Mouse (Mus musculus): Measurements from ENCODE around the gene 4930455H04Rik. TPM values are rescaled to one million over a fixed set of nuclear protein-coding genes. Genes with fewer than 3 reads are reported as not detected.

Gene 4930455H04Rik
- total RNA-seq (2021), result not detected

DNA sequence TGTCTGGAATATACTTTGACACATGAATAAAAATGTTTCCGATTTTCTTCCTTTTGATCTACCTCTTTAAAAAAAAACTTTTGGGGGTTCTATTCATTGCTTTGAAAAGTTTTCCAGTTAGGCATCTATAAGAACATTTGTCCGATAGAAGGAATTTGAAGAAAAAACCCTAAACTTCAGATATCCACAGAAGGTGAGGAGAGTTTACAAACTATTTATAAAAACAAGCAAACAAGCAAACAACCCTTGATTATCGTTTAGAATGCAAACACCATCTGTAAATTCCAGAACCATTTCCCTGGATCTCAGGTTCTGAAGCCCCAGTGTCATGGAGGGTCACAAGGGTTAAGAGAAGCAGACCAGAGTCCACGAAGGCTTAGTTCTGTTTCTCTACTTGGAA is at the start of gene 4930455H04Rik:
Gene 4930455H04Rik, plus strand, starts transcription at position 301 of the 400 bp plus-strand sequence.
- intact Hi-C loops (cut with DNase I), result loop anchor here (1.0 to 10.0 kb wide), 7 partner anchors 39 to 163 kb away; partner anchors contain the start of gene Agl
- no peak for DNase-seq

GRCm38 (mm10) chr3:116921535-116921934 is 46.5 kb upstream of the 4930455H04Rik start:
- intact Hi-C loops (cut with DNase I), result loop anchor here (1.0 to 5.0 kb wide), 2 partner anchors 46 to 101 kb away; no protein-coding TSS in a partner anchor
- DNase-seq, result no peak

- DNase-seq, result no peak
- intact Hi-C loops (cut with DNase I), result loop anchor here (5.0 kb wide), 1 partner anchor 99 kb away; no protein-coding TSS in a partner anchor
These were observed 45.0 kb upstream of the 4930455H04Rik start for GRCm38 (mm10) chr3:116923042-116923441.

DNA sequence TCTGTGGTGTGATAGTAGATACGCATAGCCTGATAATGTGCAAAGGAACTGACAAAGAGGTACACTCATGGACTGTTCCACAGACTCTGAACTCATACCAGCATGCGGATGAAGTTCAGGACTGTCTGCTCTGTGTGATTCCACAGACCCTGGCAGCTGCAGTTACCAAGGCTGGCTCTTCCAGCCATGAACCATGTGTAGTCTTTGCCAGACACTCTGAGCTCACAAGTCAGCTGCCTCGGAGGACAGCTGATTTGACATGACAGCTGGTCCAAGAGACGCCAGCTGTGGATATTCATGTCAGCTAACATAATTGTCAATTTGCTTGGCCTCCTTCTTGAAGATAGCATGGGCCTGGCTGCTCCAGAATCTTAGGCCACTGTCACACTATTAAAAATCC is 39.1 kb upstream of the 4930455H04Rik start:
- DNase-seq, result no peak
- intact Hi-C loops (cut with DNase I), result loop anchor here (2.0 kb wide), 1 partner anchor 40 kb away; the partner anchor contains the start of genes 4930455H04Rik and Palmd

DNA sequence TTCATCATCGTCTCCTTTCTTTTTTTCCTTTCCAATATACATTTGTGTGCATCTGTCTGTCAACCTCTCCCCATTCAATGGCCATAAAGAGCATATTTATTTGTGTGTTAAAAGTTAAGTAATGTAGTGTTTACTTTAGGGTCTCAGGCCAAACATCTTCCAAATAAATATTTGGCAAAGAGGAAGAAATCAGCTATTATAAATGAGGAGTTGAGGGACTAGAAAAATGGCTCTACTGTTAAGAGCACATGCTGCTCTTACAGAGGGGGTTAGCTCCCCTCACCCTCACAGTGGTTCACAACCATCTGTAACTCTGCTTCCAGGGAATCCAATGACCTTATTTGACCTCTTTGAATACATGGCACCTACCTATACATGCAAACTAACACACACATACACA is 34.9 kb upstream of the 4930455H04Rik start:
- intact Hi-C loops (cut with DNase I), result no loop called here
- no peak for DNase-seq

DNA sequence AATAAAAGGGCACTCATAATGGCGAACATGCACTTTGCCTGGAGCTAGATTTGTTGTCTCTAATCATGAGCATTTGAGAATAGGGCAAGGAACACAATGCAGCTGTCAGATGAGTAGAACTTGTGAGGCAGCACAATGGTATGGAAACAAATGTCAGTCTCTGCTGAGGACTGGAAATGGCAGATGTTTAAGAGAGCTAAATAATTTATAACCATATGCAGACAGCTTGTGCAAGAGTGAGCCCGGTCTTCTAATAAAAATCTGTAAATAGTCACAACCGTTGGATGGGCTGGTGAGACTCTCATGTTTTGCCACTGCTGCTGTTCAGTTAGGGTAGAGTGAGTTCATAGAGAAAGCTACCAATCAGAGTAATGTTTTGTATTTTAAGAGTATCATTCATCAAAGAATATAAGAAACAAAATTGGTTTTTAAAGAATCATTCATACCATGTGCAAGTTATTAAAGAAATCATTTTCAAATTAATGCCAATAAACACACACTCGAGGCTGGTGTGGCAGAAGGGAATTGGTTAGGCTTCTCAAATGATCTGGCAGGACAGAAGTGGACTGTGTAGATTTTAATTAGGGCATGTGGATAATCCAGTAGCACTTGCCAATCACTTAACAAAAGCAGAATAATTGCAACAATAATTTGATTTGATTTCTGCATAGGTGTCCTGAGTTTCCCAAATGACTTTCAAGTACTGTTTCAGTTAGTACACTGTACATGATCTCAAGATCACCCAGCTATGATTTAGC is 31.0 kb upstream of the 4930455H04Rik start:
- intact Hi-C loops (cut with DNase I), result no loop called here
- DNase-seq, result no peak

DNA sequence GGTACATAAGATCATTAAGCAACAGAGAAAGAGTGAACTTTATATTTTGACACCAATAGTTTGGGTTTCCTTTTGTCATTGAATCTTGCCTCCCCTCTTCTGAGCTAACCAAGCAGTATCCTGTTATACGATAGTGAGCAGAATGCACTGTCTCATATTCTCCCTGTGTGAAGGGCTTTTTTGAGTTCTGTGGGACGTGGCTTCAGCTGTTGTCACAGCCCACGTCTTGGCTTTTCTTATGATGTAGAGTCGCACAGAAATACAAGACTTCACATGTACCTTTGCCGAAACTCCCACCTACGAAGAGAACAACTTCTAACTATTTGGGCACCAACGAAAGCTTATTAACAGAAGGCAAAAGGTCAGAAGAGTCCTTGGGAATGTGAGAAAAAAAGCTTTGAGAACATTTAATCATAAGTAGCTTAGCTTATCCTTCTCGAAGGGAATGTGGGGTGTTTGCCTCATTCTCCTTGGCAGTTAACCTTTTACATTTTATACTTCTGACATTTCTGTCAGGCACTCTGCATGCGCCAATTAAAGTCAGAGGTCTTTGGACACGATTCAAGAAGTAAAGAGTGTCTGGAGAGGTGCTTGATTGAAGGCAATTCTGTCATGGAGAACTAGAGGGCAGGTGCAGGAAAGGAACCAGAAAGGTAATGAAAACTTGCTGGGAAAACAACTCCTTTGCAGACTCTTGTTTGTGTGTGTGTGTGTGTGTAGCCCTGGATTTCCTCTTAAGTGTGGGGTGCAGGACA is 27.1 kb upstream of the 4930455H04Rik start:
- intact Hi-C loops (cut with DNase I), result no loop called here
- DNase-seq, result no peak

DNA sequence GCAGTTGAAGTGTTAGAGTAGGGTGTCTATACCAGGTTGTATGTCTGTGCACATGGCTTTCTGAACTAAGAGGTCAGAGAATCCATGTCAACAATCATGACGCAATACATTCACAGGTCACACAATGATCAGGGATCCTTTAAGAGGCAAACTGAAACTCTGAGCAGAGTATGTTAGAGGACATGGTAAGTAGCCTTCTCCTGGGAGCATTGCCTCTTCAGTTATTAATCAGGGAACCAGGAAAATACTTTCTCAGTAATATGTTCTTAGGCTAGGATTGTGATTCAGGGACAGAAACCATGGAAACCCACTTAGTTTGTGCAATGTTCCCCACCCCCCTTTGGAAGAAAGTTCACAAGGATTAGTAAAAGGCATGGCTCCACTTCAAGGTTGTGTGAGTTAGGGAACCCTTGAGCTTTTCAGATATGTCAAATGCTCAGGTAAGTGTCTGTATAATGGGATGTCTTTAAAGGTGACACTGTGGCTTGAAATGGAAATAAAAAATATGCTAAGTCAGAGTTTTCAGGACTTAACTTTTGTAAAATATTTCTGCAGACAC is 26.4 kb upstream of the 4930455H04Rik start:
- DNase-seq, result no peak
- intact Hi-C loops (cut with DNase I), result no loop called here

DNA sequence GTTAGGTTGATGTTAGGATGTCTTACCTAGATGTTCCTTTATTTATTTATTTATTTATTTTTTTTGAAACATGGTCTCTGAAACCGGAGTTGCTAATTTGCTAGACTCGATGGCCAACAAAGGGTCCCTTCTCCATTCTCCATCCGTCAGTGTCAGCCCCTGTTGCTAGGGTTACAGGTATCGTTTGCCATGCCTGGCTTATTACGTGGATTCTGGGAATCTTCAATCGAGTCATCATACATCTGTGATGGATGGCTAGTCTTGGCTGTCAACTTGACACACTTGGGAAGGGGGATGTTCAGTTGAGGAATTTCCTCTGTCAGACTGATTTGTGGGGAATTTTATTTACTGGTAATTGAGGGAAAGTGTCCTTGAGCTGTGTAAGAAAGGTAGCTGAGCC is 25.3 kb upstream of the 4930455H04Rik start:
- intact Hi-C loops (cut with DNase I), result no loop called here

DNA sequence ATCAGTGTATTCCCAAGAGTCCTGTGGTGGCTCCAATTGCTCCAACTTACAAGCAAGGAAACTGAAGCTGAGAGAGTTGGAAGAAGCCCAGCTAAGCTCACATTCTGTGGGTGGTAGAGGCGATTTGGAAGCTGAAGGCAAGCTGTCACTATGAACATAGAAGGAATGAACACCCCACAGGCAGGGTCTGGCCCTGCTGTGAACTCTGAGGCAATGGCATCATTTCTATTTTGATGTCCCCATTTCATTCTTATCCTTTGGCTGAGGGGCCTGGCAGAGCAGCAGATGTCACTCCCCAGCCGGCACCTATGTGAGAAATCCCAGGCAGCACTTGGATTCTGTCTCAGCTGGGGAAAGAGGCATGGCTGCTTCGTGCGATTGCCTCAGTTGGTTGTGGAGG is 24.6 kb upstream of the 4930455H04Rik start:
- intact Hi-C loops (cut with DNase I), result no loop called here
- no peak for DNase-seq

More for the DNA sequence above, 25.3 kb upstream of the 4930455H04Rik start:
- no peak for DNase-seq

- DNase-seq, result no peak
- intact Hi-C loops (cut with DNase I), result no loop called here
These were observed 21.6 kb upstream of the 4930455H04Rik start for GRCm38 (mm10) chr3:116946476-116946875.

GRCm38 (mm10) chr3:116950665-116951115 is 17.4 kb upstream of the 4930455H04Rik start:
- intact Hi-C loops (cut with DNase I), result no loop called here
- DNase-seq, result no peak

- no peak for DNase-seq
- intact Hi-C loops (cut with DNase I), result no loop called here
These were observed 16.6 kb upstream of the 4930455H04Rik start for GRCm38 (mm10) chr3:116951489-116951888.

DNA sequence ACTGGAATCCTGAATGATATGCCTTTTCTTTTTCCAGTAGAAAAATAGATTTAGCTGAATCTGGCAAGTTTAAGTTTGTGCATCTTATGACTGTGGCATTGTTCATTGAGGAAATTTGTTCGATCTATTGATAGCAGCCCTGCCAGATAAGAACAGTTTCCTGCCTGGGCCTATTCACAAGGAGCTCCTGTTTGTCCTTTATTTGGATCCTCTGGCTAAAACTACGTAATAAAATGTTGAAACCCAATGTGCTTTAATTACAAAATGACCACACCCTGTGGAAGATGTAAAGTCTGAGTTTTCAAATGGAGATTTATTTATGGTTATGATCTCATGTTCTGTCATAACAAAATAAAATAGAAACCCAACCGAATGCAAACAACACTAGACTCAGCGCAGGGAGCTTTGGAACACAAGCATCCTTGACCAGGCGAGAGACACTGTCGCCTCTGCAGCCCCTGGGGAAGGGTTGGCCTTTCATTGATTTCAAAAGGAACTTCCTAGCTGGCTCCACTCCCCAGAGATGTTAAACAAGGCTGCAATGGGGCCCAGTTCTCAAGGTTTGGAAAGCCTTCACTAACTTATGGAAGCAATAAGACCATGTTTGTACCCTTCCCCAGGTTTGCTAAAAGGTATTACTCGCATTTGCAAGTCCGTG is 15.7 kb upstream of the 4930455H04Rik start:
- intact Hi-C loops (cut with DNase I), result no loop called here
- DNase-seq, result no peak

- intact Hi-C loops (cut with DNase I), result no loop called here
- no peak for DNase-seq
These were observed 14.7 kb upstream of the 4930455H04Rik start for GRCm38 (mm10) chr3:116953366-116953765.

GRCm38 (mm10) chr3:116955061-116955460 is 13.0 kb upstream of the 4930455H04Rik start:
- intact Hi-C loops (cut with DNase I), result no loop called here
- no peak for DNase-seq

DNA sequence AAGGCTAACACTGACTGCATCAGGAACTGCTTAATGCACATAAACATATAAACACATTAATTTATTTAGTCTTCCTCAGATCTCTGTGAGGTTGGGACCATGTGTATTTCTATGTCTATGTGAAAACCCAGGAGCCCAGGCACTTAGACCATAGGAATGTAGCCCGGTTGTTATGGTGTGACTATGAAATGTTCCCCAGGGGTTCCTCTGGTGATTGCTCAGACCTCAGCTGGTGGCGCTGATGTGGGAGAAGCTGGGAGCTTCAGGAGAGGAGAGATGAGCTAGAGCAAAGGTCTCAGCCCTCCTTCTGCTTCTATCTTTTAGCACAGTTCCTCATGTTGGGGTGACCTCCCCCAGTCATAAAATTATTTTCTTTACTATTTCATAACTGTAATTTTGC is 7.7 kb upstream of the 4930455H04Rik start:
- intact Hi-C loops (cut with DNase I), result loop anchor here (10.0 kb wide), 1 partner anchor 156 kb away; the partner anchor contains the start of gene Agl
- no peak for DNase-seq

DNA sequence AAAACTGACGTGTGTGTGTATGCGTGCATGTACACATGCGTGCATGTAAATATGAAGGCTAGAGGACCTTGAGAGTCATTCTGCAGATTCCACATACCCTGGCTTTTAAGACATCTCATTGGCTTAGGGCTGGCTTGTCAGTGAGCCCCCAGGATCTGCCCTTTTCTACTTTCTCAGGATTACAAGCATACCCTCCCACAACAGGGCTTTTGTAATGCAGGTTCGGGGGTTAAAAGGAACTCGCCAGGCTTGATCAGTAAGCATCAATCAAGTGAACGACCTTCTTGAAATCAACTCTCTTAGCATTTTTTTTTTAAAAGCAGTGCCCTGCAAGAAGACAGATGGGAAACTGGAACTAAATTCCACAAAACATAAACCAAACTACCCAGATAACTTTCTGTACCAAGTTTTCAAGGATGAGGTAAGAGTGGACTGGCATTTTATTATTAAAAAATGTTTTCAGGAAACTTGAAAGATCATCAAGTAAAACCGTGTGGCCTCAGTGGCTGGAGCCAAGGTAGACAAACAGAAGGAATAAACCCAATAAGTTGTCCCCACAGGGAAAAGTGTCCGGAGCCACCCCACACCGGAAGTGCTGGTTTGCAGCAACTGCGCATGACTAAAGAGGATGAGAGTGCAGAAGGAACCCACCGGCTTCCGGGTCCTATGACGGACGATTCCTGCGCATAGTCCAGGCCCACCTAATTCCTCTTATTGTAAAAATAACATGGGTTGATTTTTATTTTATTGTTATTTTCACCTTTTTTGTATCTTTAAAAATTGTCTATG is 6.5 kb upstream of the 4930455H04Rik start:
- no peak for DNase-seq
- intact Hi-C loops (cut with DNase I), result loop anchor here (2.0 to 10.0 kb wide), 2 partner anchors 13 to 157 kb away; partner anchors contain the start of gene Agl

DNA sequence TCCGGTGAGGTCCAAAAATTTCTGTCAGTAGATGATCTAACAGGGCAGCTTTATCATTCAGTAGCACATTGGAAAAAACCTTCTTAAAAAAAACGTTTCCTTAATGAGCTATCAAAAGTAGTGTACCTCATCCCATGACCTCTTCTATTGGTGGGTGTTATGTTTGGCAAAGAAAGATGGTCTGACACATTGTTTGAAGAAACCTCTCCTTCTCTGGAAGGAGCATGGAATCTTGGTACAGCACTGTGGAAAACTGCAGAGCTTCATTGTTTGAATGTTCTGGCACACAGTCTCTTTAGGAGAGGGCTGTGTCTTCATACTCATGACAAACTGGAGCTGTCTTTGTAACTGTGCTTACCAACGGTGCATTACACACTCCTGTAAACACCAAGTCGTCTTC is 4.9 kb upstream of the 4930455H04Rik start:
- DNase-seq, result no peak
- intact Hi-C loops (cut with DNase I), result loop anchor here (2.0 to 10.0 kb wide), 2 partner anchors 14 to 158 kb away; partner anchors contain the start of gene Agl
